In genomic region chr11:63418042-63418776, GRCm38 (mm10) we compare ENCODE assay signal across 27 mouse cellular contexts.
A peak's percentile ranks its signal among the peaks of the same experiment; 100 is the strongest.
DNase-seq lines count a peak whose midpoint lies in the region; ATAC-seq and TF ChIP-seq lines count a peak whose summit lies in the region.
"Had no signal": no experiment of that assay in that cellular context is flagged by ENCODE, and none has a peak within 500 bp of the region (broad histone marks: within the 10 kb centered on the region; RNA-seq: fewer than 3 reads in every experiment).

No protein-coding gene starts in this region.

- 47% methylated on average over 5 of the region's 5 CpGs for WGBS in kidney, adult 2 months
- 57% methylated on average over 5 of the region's 5 CpGs for WGBS in lung, postnatal 0 days
- 82% methylated on average over 5 of the region's 5 CpGs for WGBS in midbrain, embryonic 13.5 days

- H3K27ac ChIP-seq in kidney, adult 2 months (ENCODE audit: insufficient read depth, low read depth, low read length): peak overlapping the region; percentile 24
- no peak overlapping the region for H3K27ac ChIP-seq in lung, postnatal 0 days (ENCODE audit: low read length)
- H3K27ac ChIP-seq in midbrain, embryonic 13.5 days: no peak overlapping the region
- H3K27ac ChIP-seq: forebrain, embryonic 12.5 days; hindbrain, embryonic 13.5 days; limb, embryonic 13.5 days; macrophage; midbrain, embryonic 10.5 days; stomach, postnatal 0 days had no signal

- TF ChIP-seq EP300 in lung, postnatal 0 days (IDR thresholded peaks at IDR 0.05): no peak

- no peak overlapping the region for H3K4me3 ChIP-seq in kidney, adult 2 months (ENCODE audit: insufficient read depth, low read depth, low read length)
- H3K4me3 ChIP-seq in lung, postnatal 0 days (ENCODE audit: low read depth, low read length): no peak overlapping the region
- no peak overlapping the region for H3K4me3 ChIP-seq in midbrain, embryonic 13.5 days (replicated peaks)
- H3K4me3 ChIP-seq: erythroblast, embryonic 14.5 days; forebrain, embryonic 12.5 days; heart, embryonic 12.5 days; hindbrain, embryonic 13.5 days; limb, embryonic 13.5 days; midbrain, embryonic 10.5 days had no signal

- H3K36me3 ChIP-seq in kidney, adult 2 months (ENCODE audit: control insufficient read depth, insufficient read depth, low read length): no peaks in the 10 kb centered on the region
- H3K36me3 ChIP-seq in lung, postnatal 0 days (ENCODE audit: insufficient read depth, low read length): no peaks in the 10 kb centered on the region
- H3K36me3 ChIP-seq in midbrain, embryonic 13.5 days: no peaks in the 10 kb centered on the region
- H3K36me3 ChIP-seq: forebrain, embryonic 12.5 days; heart, embryonic 12.5 days; hindbrain, embryonic 13.5 days; limb, embryonic 13.5 days; midbrain, embryonic 10.5 days had no signal

- peak; percentile 64 for DNase-seq in kidney, adult 2 months
- DNase-seq in kidney, postnatal 4 days: no peak
- DNase-seq in kidney, postnatal 25 days: peak; percentile 27 to 66
- DNase-seq in lung, postnatal 0 days (ENCODE audit: low spot score): peak; percentile 30
- peak; percentile 30 to 34 for DNase-seq in lung, postnatal 4 days
- no peak for DNase-seq in spleen, adult 18-20 months
- no peak for DNase-seq in cerebellum, postnatal 10 days
- DNase-seq: adrenal gland, postnatal 14 days; cerebellum, adult 18-20 months; cerebellum, postnatal 14 days; gastrocnemius, postnatal 10 days; heart, adult 18-20 months; heart, postnatal 4 days; right cerebral cortex, adult 18-20 months had no signal

- no peak for TF ChIP-seq POLR2A in kidney, adult 2 months (IDR thresholded peaks at IDR 0.05; ENCODE audit: low read depth, low read length)

- H3K4me1 ChIP-seq in kidney, adult 2 months (ENCODE audit: control insufficient read depth, insufficient read depth, low read length): peaks cover 7% of the 10 kb centered on the region
- peaks cover 1% of the 10 kb centered on the region; the same call in 1 of the 2 replicates for H3K4me1 ChIP-seq in lung, postnatal 0 days (ENCODE audit: insufficient read depth, low read depth, low read length)
- peaks cover 5% of the 10 kb centered on the region for H3K4me1 ChIP-seq in midbrain, embryonic 13.5 days (replicated peaks)

- 0 out of 2 replicates have a peak, but pooled peaks have one; percentile 30 for ATAC-seq in lung, postnatal 0 days
- no peak for ATAC-seq in midbrain, embryonic 13.5 days
- ATAC-seq: CD4-positive, CD25-positive, alpha-beta regulatory T cell, adult 4 months; intestine, embryonic 16.5 days; midbrain, embryonic 16.5 days had no signal

- H3K4me2 ChIP-seq in lung, postnatal 0 days (replicated peaks; ENCODE audit: low read depth, low read length): no peak overlapping the region
- H3K4me2 ChIP-seq in midbrain, embryonic 13.5 days (replicated peaks): no peak overlapping the region
- H3K4me2 ChIP-seq: forebrain, embryonic 12.5 days; heart, embryonic 12.5 days; hindbrain, embryonic 13.5 days; limb, embryonic 13.5 days; liver, embryonic 11.5 days had no signal

- no peaks in the 10 kb centered on the region for H3K27me3 ChIP-seq in kidney, adult 2 months (replicated peaks; ENCODE audit: control insufficient read depth, insufficient read depth, low read length)
- H3K27me3 ChIP-seq in lung, postnatal 0 days (replicated peaks; ENCODE audit: insufficient read depth, low read length): peaks cover 8% of the 10 kb centered on the region; the same call in 1 of the 2 replicates
- H3K27me3 ChIP-seq in midbrain, embryonic 13.5 days: 0 out of 2 replicates have a peak, but pooled peaks cover 5% of the 10 kb centered on the region
- H3K27me3 ChIP-seq: heart, embryonic 12.5 days had no signal

- TF ChIP-seq CTCF in kidney, adult 2 months (conservative IDR thresholded peaks at IDR 0.05; ENCODE audit: insufficient read depth, insufficient read length, low read depth, low read length): no peak
- TF ChIP-seq CTCF in lung, postnatal 0 days (IDR thresholded peaks at IDR 0.05): no peak

- H3K9ac ChIP-seq in lung, postnatal 0 days (replicated peaks; ENCODE audit: low read depth): no peak overlapping the region
- H3K9ac ChIP-seq in midbrain, embryonic 13.5 days (replicated peaks): no peak overlapping the region
- H3K9ac ChIP-seq: forebrain, embryonic 12.5 days; heart, embryonic 12.5 days; hindbrain, embryonic 13.5 days; limb, embryonic 13.5 days had no signal

- H3K9me3 ChIP-seq in lung, postnatal 0 days (ENCODE audit: low read length): no peaks in the 10 kb centered on the region
- no peaks in the 10 kb centered on the region for H3K9me3 ChIP-seq in midbrain, embryonic 13.5 days
- H3K9me3 ChIP-seq: forebrain, embryonic 12.5 days; heart, embryonic 12.5 days; hindbrain, embryonic 13.5 days; limb, embryonic 13.5 days; midbrain, embryonic 10.5 days had no signal

Comparison
In these comparisons a context has a peak if more than half of its experiments do, and no peak if none do; other contexts are left out.
1. DNase-seq: peak in kidney, adult 2 months (single experiment), kidney, postnatal 25 days (2 of 2), lung, postnatal 0 days (single experiment) and lung, postnatal 4 days (2 of 2); none in kidney, postnatal 4 days (0 of 2), spleen, adult 18-20 months (0 of 2) and cerebellum, postnatal 10 days (0 of 2).